Mouse (Mus musculus) c-Kit-positive CD71-positive TER-119-negative erythroid progenitor cells, embryonic 14.5 days (primary cell): ENCODE data around the gene Akt1.

ENCODE experiments used
- DNase-seq: peaks from one replicate; pipeline ENCODE4 v3.0.0-alpha.2; 2013; ENCODE audit warnings: low read depth

The Akt1 gene

DNA sequence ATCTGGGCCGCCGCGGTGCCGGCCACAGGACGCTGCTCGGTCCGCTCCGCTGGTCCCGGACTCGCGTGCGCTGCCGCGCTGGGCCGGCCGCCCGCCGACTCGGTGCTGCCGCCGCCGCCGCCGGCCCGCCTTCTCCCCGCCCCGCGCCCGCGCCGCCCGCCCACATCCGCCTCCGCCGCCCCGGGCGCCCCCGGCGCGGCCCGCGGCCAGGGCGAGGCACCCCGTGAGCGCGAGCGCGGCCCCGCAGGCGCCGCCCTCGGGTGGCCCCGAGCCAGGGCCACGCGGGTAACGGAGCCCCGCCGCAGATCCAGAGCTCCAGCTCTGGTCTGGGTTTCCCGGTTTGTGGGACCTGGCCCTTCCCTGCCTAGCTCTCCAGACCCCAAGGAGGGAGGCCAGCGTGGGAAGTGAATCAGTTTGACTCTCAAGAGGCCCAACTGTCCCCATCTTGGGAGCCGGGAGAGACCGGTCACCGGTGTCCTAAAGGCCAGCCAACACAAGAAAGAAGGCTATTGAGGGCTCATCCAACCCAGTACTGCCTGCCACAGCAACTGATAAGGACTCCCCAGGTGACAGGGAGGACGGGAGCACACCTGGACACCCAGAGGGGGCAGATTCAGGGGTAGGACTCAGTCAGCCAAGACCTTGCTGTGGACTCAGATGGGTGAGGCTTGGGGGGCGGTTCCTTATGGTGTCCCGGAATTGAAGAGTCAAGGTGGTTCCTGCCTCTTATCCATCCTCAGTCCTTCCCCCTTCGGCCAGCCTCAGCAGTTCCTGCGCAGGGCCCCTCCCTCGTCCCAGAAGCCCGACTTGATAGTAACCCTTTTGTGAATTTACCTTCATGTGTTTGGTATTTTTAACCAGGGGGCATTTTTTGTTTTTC lies at the start of gene Akt1:
Gene Akt1, minus strand, starts transcription at position 753 of the 880 bp plus-strand sequence.
- peak; percentile 61 for DNase-seq

DNA sequence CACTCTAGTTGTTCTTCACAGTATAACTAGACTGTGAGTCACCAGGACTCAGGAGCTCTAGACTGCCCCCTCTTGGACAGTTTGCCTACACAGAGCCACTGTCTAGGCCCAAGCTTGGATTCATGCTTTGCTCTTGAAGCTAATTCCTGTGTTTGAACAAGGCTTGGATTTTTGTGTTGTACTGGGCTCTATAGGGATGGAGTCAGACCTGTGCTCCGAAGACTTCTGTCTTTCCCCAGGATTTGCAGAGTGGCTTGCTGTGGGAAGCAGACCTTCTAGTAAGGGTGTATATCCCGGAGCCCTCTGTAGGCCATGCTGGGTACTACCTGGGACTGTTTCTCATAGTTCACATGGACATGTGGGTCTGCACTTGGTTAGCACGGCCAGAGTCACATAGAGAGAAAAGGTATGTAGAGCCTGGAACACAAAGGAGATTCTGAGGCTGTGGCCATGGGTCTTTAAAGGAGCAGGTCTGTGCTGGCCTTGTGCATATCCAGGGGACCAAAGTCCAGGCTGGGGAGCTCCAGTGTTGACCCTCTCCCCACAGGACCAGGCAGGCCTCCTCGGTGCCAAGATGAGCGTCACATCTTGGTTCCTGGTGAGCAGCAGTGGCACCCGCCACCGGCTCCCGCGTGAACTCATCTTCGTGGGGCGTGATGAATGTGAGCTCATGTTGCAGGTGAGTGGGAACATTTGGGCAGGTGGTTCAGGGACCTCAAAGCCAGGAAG lies 49.6 kb upstream of the Akt1 start:
- DNase-seq, result peak; percentile 44

DNA sequence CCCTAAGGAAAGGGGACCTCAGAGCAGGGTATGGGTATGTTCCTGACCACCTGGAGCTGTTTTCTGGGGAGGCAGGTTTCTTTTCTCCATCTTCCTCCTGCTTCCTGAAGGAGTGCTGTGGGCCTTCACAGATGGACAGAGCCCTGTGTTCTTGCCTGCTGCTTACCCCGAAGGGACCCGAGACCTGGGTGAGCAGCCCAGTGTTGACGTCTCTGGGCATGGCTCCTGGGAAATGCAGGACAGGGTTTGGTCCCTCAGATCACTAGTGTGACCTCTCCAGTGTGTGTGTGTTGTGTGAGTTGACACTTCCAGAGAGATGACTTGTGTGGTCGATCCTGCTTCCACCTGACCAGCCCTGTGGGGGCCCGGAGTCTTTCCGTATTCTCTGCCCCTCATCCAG lies 48.8 kb upstream of the Akt1 start:
- no peak for DNase-seq

- DNase-seq, result no peak
These were observed 48.3 kb upstream of the Akt1 start for GRCm38 (mm10) chr12:112723028-112723330.

- no peak for DNase-seq
These were observed 47.8 kb upstream of the Akt1 start for GRCm38 (mm10) chr12:112722240-112723027.

GRCm38 (mm10) chr12:112721424-112722239 lies 46.9 kb upstream of the Akt1 start:
- no peak for DNase-seq

- no peak for DNase-seq
These were observed 46.3 kb upstream of the Akt1 start for GRCm38 (mm10) chr12:112720890-112721423.

- no peak for DNase-seq
These were observed 45.5 kb upstream of the Akt1 start, which contains the start of gene Cep170b for GRCm38 (mm10) chr12:112720216-112720615. Cep170b (plus strand) TSS chr12:112720455.

GRCm38 (mm10) chr12:112718995-112719394 lies 44.3 kb upstream of the Akt1 start:
- DNase-seq, result no peak

- peak; percentile 34 for DNase-seq
These were observed 42.5 kb upstream of the Akt1 start for GRCm38 (mm10) chr12:112717140-112717539.

- DNase-seq, result no peak
These were observed 39.3 kb upstream of the Akt1 start for GRCm38 (mm10) chr12:112713984-112714383.

- no peak for DNase-seq
These were observed 32.8 kb upstream of the Akt1 start for GRCm38 (mm10) chr12:112707573-112707869.

- peak; percentile 63 for DNase-seq
These were observed 32.3 kb upstream of the Akt1 start for GRCm38 (mm10) chr12:112706704-112707572.

- DNase-seq, result no peak
These were observed 28.0 kb upstream of the Akt1 start for GRCm38 (mm10) chr12:112702374-112703320.

GRCm38 (mm10) chr12:112700522-112700921 lies 25.8 kb upstream of the Akt1 start:
- DNase-seq, result no peak

GRCm38 (mm10) chr12:112696806-112697425 lies 22.2 kb upstream of the Akt1 start:
- no peak for DNase-seq

- no peak for DNase-seq
These were observed 19.4 kb upstream of the Akt1 start for GRCm38 (mm10) chr12:112694127-112694475.

- peak; percentile 78 for DNase-seq
These were observed 18.8 kb upstream of the Akt1 start for GRCm38 (mm10) chr12:112693185-112694126.
